ENCODE assay signal across 7 mouse cellular contexts in genomic region chr5:92239333-92240232, GRCm38 (mm10). TPM values are rescaled to one million over a fixed set of nuclear protein-coding genes. Genes with fewer than 3 reads are reported as not detected.
A peak's percentile ranks its signal among the peaks of the same experiment; 100 is the strongest.
DNase-seq lines count a peak whose midpoint lies in the region; ATAC-seq lines count a peak whose summit lies in the region.

No protein-coding gene starts in this region.

- H3K4me1 ChIP-seq in hindbrain, embryonic 16.5 days (ENCODE audit: control insufficient read depth, insufficient read depth, low read depth, low read length) = no peaks in the 10 kb centered on the region

- H3K4me2 ChIP-seq in hindbrain, embryonic 16.5 days (ENCODE audit: low read length) = peak overlapping the region; percentile 36

- no peak overlapping the region for H3K27ac ChIP-seq in hindbrain, embryonic 16.5 days (ENCODE audit: low read depth, low read length)

- 42% methylated on average over 29 of the region's 29 CpGs for WGBS in hindbrain, embryonic 16.5 days

- H3K36me3 ChIP-seq in hindbrain, embryonic 16.5 days (ENCODE audit: control insufficient read depth, insufficient read depth, low read length) = no peaks in the 10 kb centered on the region

- H3K9ac ChIP-seq in hindbrain, embryonic 16.5 days (ENCODE audit: low read depth, low read length) = no peak overlapping the region

- DNase-seq in T-cell, adult 2 months (ENCODE audit: low spot score) = peak; percentile 14
- DNase-seq in cerebellum, adult 9-11 months = peak; percentile 64
- peak; percentile 47 to 74 for DNase-seq in frontal cortex, postnatal 14 days (ENCODE audit: low spot score in 2 of 2)
- DNase-seq in layer of hippocampus, postnatal 25 days (ENCODE audit: extremely low spot score in 1 of 2, low spot score in 1 of 2) = peak; percentile 51 to 76
- DNase-seq in lung, postnatal 14 days = peak; percentile 79
- peak; percentile 81 to 85 for DNase-seq in right cerebral cortex, postnatal 10 days (ENCODE audit: low spot score in 2 of 2)

- no peaks in the 10 kb centered on the region for H3K9me3 ChIP-seq in hindbrain, embryonic 16.5 days (ENCODE audit: control insufficient read depth, low read length)

- ATAC-seq in hindbrain, embryonic 16.5 days = peak; percentile 89

- no peak overlapping the region for H3K4me3 ChIP-seq in hindbrain, embryonic 16.5 days (ENCODE audit: low read length)

- H3K27me3 ChIP-seq in hindbrain, embryonic 16.5 days (replicated peaks; ENCODE audit: control insufficient read depth, insufficient read depth, low read length) = no peaks in the 10 kb centered on the region

RNA-seq across cellular contexts. Expression of gene Ppef2, which starts 16.5 kb away (rescaled TPM):
- 0.62 and 0.68 TPM in 2 replicates for polyA plus RNA-seq in hindbrain, embryonic 16.5 days (2015; fragmentation: Nextera tagmentation; extraction: Ambion mirVana)
- under 1 TPM in 1 of 2 experiments, not detected in 1; 0.79 TPM for total RNA-seq in layer of hippocampus, postnatal 25 days (2021)

RNA-seq across cellular contexts. Expression of gene U90926, which starts 24.4 kb away (rescaled TPM):
- not detected in 2 replicates for polyA plus RNA-seq in hindbrain, embryonic 16.5 days (2015; fragmentation: Nextera tagmentation; extraction: Ambion mirVana)
- total RNA-seq in layer of hippocampus, postnatal 25 days (2021) = not detected

RNA-seq across cellular contexts. Expression of gene Naaa, which starts 38.4 kb away (rescaled TPM):
- polyA plus RNA-seq in hindbrain, embryonic 16.5 days (2015; fragmentation: Nextera tagmentation; extraction: Ambion mirVana) = 23.8 and 28.5 TPM in 2 replicates
- 10 to 100 TPM; 46.4 to 48.1 TPM for total RNA-seq in layer of hippocampus, postnatal 25 days (2021)

Comparison
In these comparisons a context has a peak if more than half of its experiments do, and no peak if none do; other contexts are left out.
1. DNase-seq: peak in every context shown above with its lines; median percentile 83 in right cerebral cortex, postnatal 10 days; 79 in lung, postnatal 14 days; 64 in cerebellum, adult 9-11 months; 64 in layer of hippocampus, postnatal 25 days; 60 in frontal cortex, postnatal 14 days; 14 in T-cell, adult 2 months.